Mouse (Mus musculus) heart, embryonic 10.5 days (tissue): ENCODE data around the gene Mgat2. TPM values are rescaled to one million over a fixed set of nuclear protein-coding genes. Genes with fewer than 3 reads are reported as not detected.

Experiments
- DNase-seq: peaks from one replicate; pipeline ENCODE4 v3.0.0-alpha.2; 2017; ENCODE audit warnings: low spot score
- H3K27ac ChIP-seq: fragments of 300-500 bp; sonication (generic); 2 replicates; pipeline ENCODE4 v1.5.1; 2016; ENCODE audit warnings: mild to moderate bottlenecking
- H3K27me3 ChIP-seq: fragments of 300-500 bp; sonication (generic); 2 replicates; pipeline ENCODE4 v1.6.1; 2016; ENCODE audit warnings: mild to moderate bottlenecking; ENCODE audit not compliant: poor library complexity, insufficient read depth, severe bottlenecking
- H3K36me3 ChIP-seq: fragments of 300-500 bp; sonication (generic); 2 replicates; pipeline ENCODE4 v1.6.1; 2016; ENCODE audit warnings: mild to moderate bottlenecking, moderate library complexity
- H3K4me1 ChIP-seq: fragments of 300-500 bp; sonication (generic); 2 replicates; pipeline ENCODE4 v1.6.1; 2016; ENCODE audit warnings: mild to moderate bottlenecking
- H3K4me3 ChIP-seq: fragments of 300-500 bp; sonication (generic); 2 replicates; pipeline ENCODE4 v1.5.1; 2016; ENCODE audit warnings: mild to moderate bottlenecking, moderate library complexity
- H3K9me3 ChIP-seq: fragments of 300-500 bp; sonication (generic); 2 replicates; pipeline ENCODE4 v1.6.1; 2016; ENCODE audit warnings: mild to moderate bottlenecking, moderate library complexity
- WGBS: fragments of 180-500 bp; shearing (Covaris S2); methylation state at CpG from one replicate; pipeline ENCODE4 v1.1.7; 2016; 5-methylcytosine and 5-hydroxymethylcytosine counted together
- polyA plus RNA-seq: library from polyadenylated mRNA; unstranded; fragments of >200 nt; fragmentation: Nextera tagmentation; extraction: Ambion mirVana; gene quantifications from 2 replicates; pipeline ENCODE4 v1.2.1, GENCODE M21; 2016

The Mgat2 gene
- polyA plus RNA-seq, 1 experiment from 2014 or later, result 49.6 TPM

GRCm38 (mm10) chr12:69207926-69208325 is 24.0 kb downstream of the Mgat2 start:
- Histone ChIP-seq H3K4me3 (no peak overlapping the region), H3K27me3 (no peaks in the 10 kb centered on the region)

GRCm38 (mm10) chr12:69208520-69208919 is 24.6 kb downstream of the Mgat2 start:
- no peaks in the 10 kb centered on the region for H3K4me1 ChIP-seq
- peaks cover 66% of the 10 kb centered on the region for H3K36me3 ChIP-seq
- H3K27me3 ChIP-seq, result no peaks in the 10 kb centered on the region
- no peak for DNase-seq
- WGBS, result 84% methylated on average over 2 of the region's 2 CpGs
- H3K4me3 ChIP-seq, result no peak overlapping the region
- no peak overlapping the region for H3K27ac ChIP-seq
- no peaks in the 10 kb centered on the region for H3K9me3 ChIP-seq

More at GRCm38 (mm10) chr12:69207926-69208325, 24.0 kb downstream of the Mgat2 start:
- H3K36me3 ChIP-seq, result peaks cover 65% of the 10 kb centered on the region
- H3K27ac ChIP-seq, result no peak overlapping the region
- WGBS, result 97% methylated on average over 7 of the region's 7 CpGs
- no peaks in the 10 kb centered on the region for H3K4me1 ChIP-seq
- H3K9me3 ChIP-seq, result no peaks in the 10 kb centered on the region
- DNase-seq, result peak; percentile 61

- no peaks in the 10 kb centered on the region for H3K27me3 ChIP-seq
- peak; percentile 68 for DNase-seq
- 89% methylated on average over 18 of the region's 18 CpGs for WGBS
- H3K4me1 ChIP-seq, result no peaks in the 10 kb centered on the region
- H3K4me3 ChIP-seq, result no peak overlapping the region
- peaks cover 79% of the 10 kb centered on the region for H3K36me3 ChIP-seq
- no peak overlapping the region for H3K27ac ChIP-seq
- no peaks in the 10 kb centered on the region for H3K9me3 ChIP-seq
These were observed 26.4 kb downstream of the Mgat2 start for GRCm38 (mm10) chr12:69210056-69210979.

GRCm38 (mm10) chr12:69211057-69211456 is 27.1 kb downstream of the Mgat2 start:
- DNase-seq, result peak; percentile 66
- 71% methylated on average over 5 of the region's 5 CpGs for WGBS
- Histone ChIP-seq H3K9me3 (no peaks in the 10 kb centered on the region), H3K36me3 (peaks cover 84% of the 10 kb centered on the region), H3K4me1 (no peaks in the 10 kb centered on the region), H3K4me3 (no peak overlapping the region), H3K27ac (no peak overlapping the region), H3K27me3 (no peaks in the 10 kb centered on the region)

- DNase-seq, result peak; percentile 66
- H3K9me3 ChIP-seq, result no peaks in the 10 kb centered on the region
- peaks cover 88% of the 10 kb centered on the region for H3K36me3 ChIP-seq
- H3K27ac ChIP-seq, result no peak overlapping the region
- H3K4me1 ChIP-seq, result no peaks in the 10 kb centered on the region
- H3K4me3 ChIP-seq, result no peak overlapping the region
- 91% methylated on average over 13 of the region's 13 CpGs for WGBS
- no peaks in the 10 kb centered on the region for H3K27me3 ChIP-seq
These were observed 29.3 kb downstream of the Mgat2 start for GRCm38 (mm10) chr12:69213186-69213777.

- no peak overlapping the region for H3K27ac ChIP-seq
- DNase-seq, result peak; percentile 43
These were observed 30.4 kb downstream of the Mgat2 start for GRCm38 (mm10) chr12:69214393-69214792.

GRCm38 (mm10) chr12:69215000-69215785 is 31.2 kb downstream of the Mgat2 start:
- DNase-seq, result peak; percentile 28
- no peak overlapping the region for H3K4me3 ChIP-seq
- H3K9me3 ChIP-seq, result no peaks in the 10 kb centered on the region
- H3K27me3 ChIP-seq, result no peaks in the 10 kb centered on the region
- no peak overlapping the region for H3K27ac ChIP-seq
- WGBS, result 89% methylated on average over 3 of the region's 3 CpGs
- no peaks in the 10 kb centered on the region for H3K4me1 ChIP-seq
- peaks cover 89% of the 10 kb centered on the region for H3K36me3 ChIP-seq

More at GRCm38 (mm10) chr12:69214393-69214792, 30.4 kb downstream of the Mgat2 start:
- Histone ChIP-seq H3K36me3 (peaks cover 89% of the 10 kb centered on the region), H3K27me3 (no peaks in the 10 kb centered on the region), H3K9me3 (no peaks in the 10 kb centered on the region), H3K4me3 (no peak overlapping the region), H3K4me1 (no peaks in the 10 kb centered on the region)
- 93% methylated on average over 7 of the region's 7 CpGs for WGBS

- DNase-seq, result peak; percentile 22
- H3K9me3 ChIP-seq, result no peaks in the 10 kb centered on the region
- peaks cover 95% of the 10 kb centered on the region for H3K36me3 ChIP-seq
- no peak overlapping the region for H3K27ac ChIP-seq
- H3K27me3 ChIP-seq, result no peaks in the 10 kb centered on the region
- no peak overlapping the region for H3K4me3 ChIP-seq
- no peaks in the 10 kb centered on the region for H3K4me1 ChIP-seq
- 88% methylated on average over 7 of the region's 7 CpGs for WGBS
These were observed 32.6 kb downstream of the Mgat2 start for GRCm38 (mm10) chr12:69216587-69216986.

- H3K36me3 ChIP-seq, result peaks cover 72% of the 10 kb centered on the region
- H3K9me3 ChIP-seq, result no peaks in the 10 kb centered on the region
- H3K4me1 ChIP-seq, result no peaks in the 10 kb centered on the region
- DNase-seq, result no peak
- H3K4me3 ChIP-seq, result no peak overlapping the region
- WGBS, result 88% methylated on average over 19 of the region's 19 CpGs
- no peaks in the 10 kb centered on the region for H3K27me3 ChIP-seq
- H3K27ac ChIP-seq, result no peak overlapping the region
These were observed 36.8 kb downstream of the Mgat2 start for GRCm38 (mm10) chr12:69220613-69221277.

GRCm38 (mm10) chr12:69227776-69228466 is 44.0 kb downstream of the Mgat2 start, which contains the start of gene Pole2:
Gene Pole2 (minus strand): TSS chr12:69228195.
- Histone ChIP-seq H3K27ac (peak within 1 kb of the TSS; percentile 93), H3K9me3 (no peaks in the 10 kb centered on the region), H3K27me3 (no peaks in the 10 kb centered on the region), H3K4me1 (peaks cover 6% of the 10 kb centered on the region; the same call in 1 of the 2 replicates), H3K36me3 (peaks cover 21% of the 10 kb centered on the region), H3K4me3 (peak within 1 kb of the TSS; percentile 81)
- under 1% methylated on average over 37 of the region's 37 CpGs for WGBS
- DNase-seq, result peak; percentile 95

GRCm38 (mm10) chr12:69229251-69229650 is 45.3 kb downstream of the Mgat2 start:
- H3K4me3 ChIP-seq, result no peak overlapping the region
- 59% methylated on average over 2 of the region's 2 CpGs for WGBS
- H3K27me3 ChIP-seq, result no peaks in the 10 kb centered on the region
- no peak for DNase-seq
- H3K36me3 ChIP-seq, result peaks cover 16% of the 10 kb centered on the region
- H3K9me3 ChIP-seq, result no peaks in the 10 kb centered on the region
- peaks cover 6% of the 10 kb centered on the region; the same call in 1 of the 2 replicates for H3K4me1 ChIP-seq
- H3K27ac ChIP-seq, result no peak overlapping the region

GRCm38 (mm10) chr12:69235782-69236181 is 51.8 kb downstream of the Mgat2 start:
- no peak for DNase-seq
- Histone ChIP-seq H3K9me3 (no peaks in the 10 kb centered on the region), H3K27ac (no peak overlapping the region), H3K4me1 (0 out of 2 replicates have a peak, but pooled peaks cover 3% of the 10 kb centered on the region), H3K27me3 (no peaks in the 10 kb centered on the region), H3K36me3 (no peaks in the 10 kb centered on the region), H3K4me3 (no peak overlapping the region)
- WGBS, result 84% methylated on average over 6 of the region's 6 CpGs
